Mouse (Mus musculus) cortical plate, adult 2 months (tissue): ENCODE data around the gene Ccdc171. TPM values are rescaled to one million over a fixed set of nuclear protein-coding genes. Genes with fewer than 3 reads are reported as not detected.
"Not testable (repeated sequence)": the region's sequence is repeated elsewhere in the genome, so short reads cannot be mapped to it uniquely, and the experiment has no call there.

ENCODE experiments used
- H3K27ac ChIP-seq: fragments of 200-500 bp; 2 replicates; pipeline ENCODE4 v1.5.1; 2012; ENCODE audit warnings: low read length, control low read depth, inconsistent platforms; ENCODE audit not compliant: insufficient read depth
- H3K4me1 ChIP-seq: fragments of 200-500 bp; 2 replicates; pipeline ENCODE4 v1.6.1; 2011; ENCODE audit warnings: low read length; ENCODE audit not compliant: control insufficient read depth, insufficient read depth
- H3K4me3 ChIP-seq: fragments of 200-500 bp; 2 replicates; pipeline ENCODE4 v1.5.1; 2011; ENCODE audit warnings: mild to moderate bottlenecking, low read length, control low read depth; ENCODE audit not compliant: insufficient read depth
- CTCF ChIP-seq: fragments of 200-500 bp; IDR thresholded peaks from 2 replicates; pipeline ENCODE4 v1.5.1; 2011; ENCODE audit warnings: mild to moderate bottlenecking, control low read depth, low read length; ENCODE audit not compliant: insufficient read depth; ENCODE audit errors: extremely low read depth
- POLR2A ChIP-seq: fragments of 200-500 bp; IDR thresholded peaks from 2 replicates; pipeline ENCODE4 v1.6.1; 2011; ENCODE audit warnings: mild to moderate bottlenecking, low read length, control low read depth; ENCODE audit not compliant: insufficient read depth; ENCODE audit errors: extremely low read depth
- polyA plus RNA-seq: library from polyadenylated mRNA; depleted of rRNA; stranded (reverse); fragments of >200 nt; gene quantifications from 2 replicates; pipeline ENCODE4 v1.2.3, GENCODE M21; 2012

Ccdc171 gene
- polyA plus RNA-seq, 1 experiment, result 4.1 TPM

DNA sequence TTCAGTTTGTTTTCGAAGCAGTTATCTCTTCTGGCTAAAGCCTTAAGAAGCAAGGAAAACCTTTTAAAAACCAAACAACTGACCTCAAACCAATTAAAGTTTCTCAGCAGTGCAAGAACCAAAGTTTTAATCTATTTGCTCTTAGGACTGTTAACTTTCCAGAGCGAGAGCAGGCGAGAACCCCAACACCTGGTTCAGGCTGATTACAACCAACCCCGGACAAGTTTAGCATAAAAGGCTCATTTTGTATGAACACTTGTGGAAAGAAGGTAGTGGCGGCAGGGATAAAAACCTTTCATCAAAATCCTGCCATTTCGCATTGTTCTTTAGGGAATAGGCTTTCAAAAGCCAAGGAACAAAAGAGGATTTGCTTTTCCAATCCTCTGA is 896 bp upstream of the Ccdc171 start:
- Histone ChIP-seq H3K4me3 (peak overlapping the region; percentile 54), H3K27ac (peak overlapping the region; percentile 62; the same call in 1 of the 2 replicates), H3K4me1 (no peaks in the 10 kb centered on the region; the same call in 1 of the 2 replicates)
- TF ChIP-seq POLR2A (no peak), CTCF (no peak)

DNA sequence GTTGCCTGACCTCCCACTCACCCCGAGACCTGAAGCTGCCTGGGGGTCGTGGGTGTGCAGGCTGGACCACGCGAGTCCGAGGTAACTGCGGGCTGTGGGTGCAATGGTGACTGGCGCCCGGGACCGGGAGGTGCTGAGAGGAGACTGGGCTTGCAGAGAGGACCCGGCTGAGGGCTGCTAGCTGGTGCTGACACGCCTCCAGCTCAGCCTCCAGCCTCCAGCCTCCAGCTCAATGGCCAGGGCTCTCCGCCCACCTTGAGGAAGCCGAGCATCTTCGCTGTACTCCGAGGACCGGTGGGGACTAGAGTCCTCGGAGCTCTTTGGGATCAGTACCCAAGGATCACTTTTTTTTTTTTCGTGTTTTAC is 328 bp downstream of the Ccdc171 start:
- H3K4me1 ChIP-seq, result no peaks in the 10 kb centered on the region; the same call in 1 of the 2 replicates
- TF ChIP-seq CTCF (no peak), POLR2A (no peak)
- H3K27ac ChIP-seq, result no peak overlapping the region
- peak overlapping the region; percentile 54 for H3K4me3 ChIP-seq

DNA sequence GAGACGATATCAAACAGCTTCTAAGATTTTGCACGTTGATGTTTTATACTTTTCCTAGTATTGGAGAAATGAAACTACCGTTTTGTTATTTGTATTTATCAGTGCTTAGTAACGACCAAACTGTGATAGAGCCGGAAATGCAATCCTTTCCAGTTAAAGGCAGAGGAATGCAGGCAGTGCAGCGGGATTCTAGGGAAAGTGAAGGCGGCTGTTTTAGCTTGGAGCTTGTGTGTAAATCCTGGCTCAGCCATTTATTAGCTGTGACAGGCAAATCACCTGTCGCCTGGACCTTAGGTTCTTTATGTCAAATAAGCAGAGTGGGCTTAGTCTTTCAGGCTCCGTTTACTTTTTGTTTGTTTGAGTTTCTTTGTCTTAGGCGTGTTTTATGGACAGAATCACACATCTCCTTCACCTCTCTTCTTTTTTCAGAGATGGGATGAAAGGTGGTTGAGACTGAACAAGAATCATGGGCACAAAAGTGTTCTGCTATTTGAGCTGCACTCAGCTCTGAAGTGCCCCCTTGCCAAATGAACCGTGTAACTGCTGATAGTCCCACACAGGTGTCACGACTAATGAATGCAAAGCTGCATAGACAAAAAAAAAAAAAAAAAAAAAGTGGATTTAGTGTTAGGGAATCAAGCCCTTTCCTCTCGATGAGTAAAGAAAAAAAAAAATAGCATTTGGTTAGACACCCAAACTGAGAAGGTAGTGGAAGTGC is 1.1 kb downstream of the Ccdc171 start:
- TF ChIP-seq CTCF (no peak), POLR2A (no peak)
- H3K4me1 ChIP-seq, result no peaks in the 10 kb centered on the region; the same call in 1 of the 2 replicates
- no peak overlapping the region for H3K27ac ChIP-seq
- H3K4me3 ChIP-seq, result no peak overlapping the region; the same call in 1 of the 2 replicates

DNA sequence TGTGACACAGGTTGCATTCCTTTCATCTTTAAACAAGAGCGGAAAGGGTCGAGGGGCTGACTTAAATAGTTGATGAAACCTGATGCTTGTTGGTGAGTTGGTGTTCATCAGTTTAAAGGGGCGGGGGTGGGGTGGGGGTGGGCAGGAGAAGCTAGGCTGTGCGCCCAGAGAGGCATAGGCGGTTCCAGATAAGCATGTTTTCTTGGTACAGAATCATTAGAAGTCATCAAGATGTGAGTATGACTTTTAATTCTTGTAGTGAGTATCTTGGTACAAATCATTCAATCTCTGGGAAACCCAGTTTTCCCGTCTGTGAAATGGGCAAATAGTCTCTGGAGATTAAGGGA is 1.6 kb downstream of the Ccdc171 start:
- Histone ChIP-seq H3K4me1 (no peaks in the 10 kb centered on the region; the same call in 1 of the 2 replicates), H3K4me3 (no peak overlapping the region), H3K27ac (no peak overlapping the region)
- TF ChIP-seq POLR2A, result no peak
- TF ChIP-seq CTCF, result no peak

DNA sequence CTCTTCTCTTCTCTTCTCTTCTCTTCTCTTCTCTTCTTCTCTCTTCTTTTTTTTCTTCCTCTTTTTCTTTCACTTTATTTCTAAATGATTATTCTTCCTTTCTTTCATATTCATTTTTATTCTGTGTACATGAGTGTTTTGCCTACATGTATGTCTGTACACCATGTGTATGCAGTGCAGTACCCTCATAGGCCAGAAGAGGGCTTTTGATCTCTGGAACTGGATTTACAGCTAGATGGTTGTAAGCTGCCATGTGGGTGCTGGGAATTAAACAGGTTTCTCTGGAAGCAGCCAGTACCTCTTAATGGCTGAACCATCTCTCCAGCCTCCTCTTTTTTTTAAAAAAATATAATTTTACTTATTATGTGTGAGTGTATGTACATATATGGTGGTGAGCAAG is 2.6 kb downstream of the Ccdc171 start:
- Histone ChIP-seq H3K27ac (no peak overlapping the region), H3K4me3 (no peak overlapping the region), H3K4me1 (no peaks in the 10 kb centered on the region; the same call in 1 of the 2 replicates)
- TF ChIP-seq POLR2A, result no peak
- 0 out of 2 replicates have a peak, but pooled peaks have one; percentile 9 for TF ChIP-seq CTCF

DNA sequence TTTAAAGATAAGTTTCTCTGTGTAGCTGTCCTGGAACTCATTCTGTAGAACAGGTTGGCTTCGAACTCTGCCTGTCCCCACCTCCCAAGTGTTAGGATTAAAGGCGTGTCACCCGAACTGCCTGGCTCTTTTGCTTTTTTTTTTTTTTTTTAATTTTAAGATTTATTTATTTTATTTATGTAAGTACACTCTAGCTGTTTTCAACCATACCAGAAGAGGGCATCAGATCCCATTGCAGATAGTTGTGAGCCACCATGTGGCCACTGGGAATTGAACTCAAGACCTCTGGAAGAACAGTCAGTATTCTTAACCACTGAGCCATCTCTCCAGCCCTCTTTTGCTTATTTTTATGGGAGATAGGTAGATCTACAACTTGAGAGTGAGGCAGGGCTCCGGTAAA is 4.7 kb downstream of the Ccdc171 start:
- H3K4me1 ChIP-seq, H3K4me3 ChIP-seq, H3K27ac ChIP-seq: not testable (repeated sequence)

DNA sequence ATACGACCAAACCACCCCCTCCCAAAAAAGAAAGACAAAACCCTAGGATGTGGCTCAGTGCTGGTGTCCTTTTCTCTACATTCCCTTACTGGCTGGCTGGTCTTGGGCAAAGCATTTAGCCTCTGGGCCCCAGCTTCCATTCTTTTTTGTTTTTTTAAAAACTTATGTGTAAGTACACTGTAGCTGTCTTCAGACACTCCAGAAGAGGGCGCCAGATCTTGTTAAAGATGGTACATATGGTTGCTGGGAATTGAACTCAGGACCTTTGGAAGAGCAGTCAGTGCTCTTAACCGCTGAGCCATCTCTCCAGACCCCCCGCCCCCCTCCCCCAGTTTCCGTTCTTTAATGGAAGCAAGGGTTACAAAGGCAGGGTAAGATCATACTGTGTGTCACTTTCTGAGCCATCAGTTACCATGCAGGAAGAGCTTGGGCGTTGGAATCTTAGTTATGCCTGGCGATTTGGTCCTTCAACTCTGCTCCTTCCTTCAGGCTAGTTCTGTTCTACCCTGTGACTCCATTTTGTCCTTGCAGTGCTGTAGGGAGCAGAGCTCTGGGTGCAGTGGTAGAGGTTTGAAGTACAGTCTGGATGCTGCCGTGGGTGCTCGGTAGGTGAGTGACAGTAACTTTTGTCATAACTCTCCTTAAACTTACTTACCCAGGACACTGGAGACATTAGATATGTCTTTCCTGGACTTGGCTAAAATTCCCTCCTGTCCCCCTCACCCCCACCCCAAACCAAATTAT is 8.0 kb downstream of the Ccdc171 start:
- Histone ChIP-seq H3K4me3 (no peak overlapping the region), H3K4me1 (no peaks in the 10 kb centered on the region), H3K27ac (no peak overlapping the region)
- TF ChIP-seq CTCF (no peak), POLR2A (no peak)

DNA sequence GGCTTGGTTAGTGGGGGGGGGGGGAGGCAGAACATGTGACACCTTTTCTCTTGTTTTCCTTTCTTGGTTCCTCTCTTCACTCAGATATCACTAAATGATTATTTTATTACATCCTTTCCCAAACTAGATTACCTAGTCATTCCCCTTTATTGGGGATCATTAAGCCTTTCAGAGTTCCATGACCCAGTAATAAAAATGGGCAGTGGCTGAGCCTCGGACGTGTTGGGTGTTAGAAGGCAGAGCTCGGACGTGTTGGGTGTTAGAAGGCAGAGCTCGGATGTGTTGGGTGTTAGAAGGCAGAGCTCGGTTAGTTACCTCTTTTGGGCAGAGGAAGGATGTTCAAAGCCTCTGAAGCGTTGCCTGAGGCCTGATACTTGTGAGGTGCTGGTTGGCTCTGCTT is 8.7 kb downstream of the Ccdc171 start:
- H3K4me1 ChIP-seq, result no peaks in the 10 kb centered on the region
- H3K4me3 ChIP-seq, result no peak overlapping the region
- no peak overlapping the region for H3K27ac ChIP-seq
- TF ChIP-seq CTCF (no peak), POLR2A (no peak)

DNA sequence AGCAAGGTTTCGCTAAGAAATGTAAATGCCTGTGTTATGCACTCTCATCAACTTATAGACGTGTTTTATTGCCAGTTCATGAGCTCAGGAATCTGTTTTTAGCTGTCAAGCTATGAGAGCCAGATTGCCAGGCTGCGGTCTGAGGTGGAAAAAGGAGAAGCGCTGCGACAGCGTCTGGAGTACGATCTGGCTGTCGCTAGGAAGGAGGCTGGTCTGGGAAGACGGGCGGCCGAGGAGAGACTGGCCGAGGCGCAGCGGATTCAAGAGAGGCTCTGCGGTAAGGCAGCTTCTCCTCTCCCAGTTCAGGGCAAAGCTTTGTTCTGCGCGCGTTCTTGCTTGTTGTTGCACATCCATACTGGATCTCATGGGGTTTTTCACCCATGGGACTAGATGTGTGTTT is 24.2 kb downstream of the Ccdc171 start:
- TF ChIP-seq POLR2A, result no peak
- no peak for TF ChIP-seq CTCF
- Histone ChIP-seq H3K4me3 (peak overlapping the region; percentile 21), H3K4me1 (no peaks in the 10 kb centered on the region), H3K27ac (no peak overlapping the region)

DNA sequence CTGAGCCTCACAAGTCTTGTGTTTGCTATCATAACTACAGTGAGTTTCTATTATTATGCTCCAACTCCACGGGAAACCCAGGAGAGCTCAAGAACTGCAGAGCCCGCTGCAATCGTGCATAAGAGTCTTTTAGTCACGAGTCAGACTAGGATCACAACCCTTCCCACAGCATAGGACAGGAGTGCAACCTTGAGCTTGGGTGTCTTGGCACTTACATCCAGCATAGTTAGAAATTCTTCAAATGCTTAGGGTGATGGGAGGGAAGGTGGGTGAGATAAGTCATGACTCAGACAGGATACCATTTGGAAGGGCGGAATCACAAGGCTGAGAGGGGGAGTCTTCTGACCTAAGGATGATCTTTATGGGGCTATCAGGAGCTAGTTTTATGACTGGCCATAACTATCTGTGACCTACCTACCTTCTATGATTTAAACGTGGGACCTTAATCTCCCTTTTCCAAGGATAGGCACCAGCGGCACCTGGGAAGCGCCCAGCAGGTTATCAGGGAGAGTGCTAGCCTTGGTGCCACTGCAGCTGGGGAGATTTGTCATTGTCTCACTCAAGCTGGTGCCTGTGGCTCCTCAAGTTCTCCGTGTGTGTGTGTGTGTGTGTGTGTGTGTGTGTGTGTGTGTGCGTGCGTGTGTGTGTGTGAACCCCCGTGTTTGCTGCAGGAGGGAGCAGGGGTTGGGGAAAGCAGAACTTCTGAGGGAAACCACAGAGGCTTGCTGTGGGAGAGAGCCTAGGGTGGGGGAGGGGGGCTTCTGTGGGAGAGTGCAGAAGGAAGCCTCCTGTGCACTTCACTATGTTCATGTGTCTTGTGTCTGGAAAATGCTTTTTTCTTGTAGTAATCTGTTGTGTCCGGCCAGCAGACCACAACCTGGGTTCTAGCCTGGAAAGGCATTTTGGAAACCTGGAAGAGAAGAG is 42.1 kb downstream of the Ccdc171 start:
- H3K27ac ChIP-seq, result no peak overlapping the region
- H3K4me3 ChIP-seq, result no peak overlapping the region
- peaks cover 1% of the 10 kb centered on the region; the same call in 1 of the 2 replicates for H3K4me1 ChIP-seq
- TF ChIP-seq POLR2A, result no peak
- TF ChIP-seq CTCF, result no peak

DNA sequence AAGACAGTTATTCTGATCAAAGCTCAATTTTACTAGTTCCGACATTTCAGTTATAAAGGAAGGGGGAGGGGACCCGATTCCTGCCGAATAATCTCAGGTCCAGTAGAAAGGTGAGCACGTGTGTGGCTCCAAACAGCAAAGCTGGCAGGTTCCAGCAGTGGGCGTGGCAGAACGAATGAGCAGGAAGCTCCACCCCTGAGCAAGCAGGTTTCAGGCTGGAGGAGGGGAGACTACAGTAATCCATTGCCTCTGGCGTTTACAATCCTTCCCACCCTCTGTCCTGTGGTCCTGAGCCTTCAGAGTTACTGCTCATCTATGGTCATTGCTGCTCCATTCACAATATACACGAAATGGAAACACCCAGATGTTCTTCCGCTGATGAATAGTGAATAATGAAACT is 42.8 kb downstream of the Ccdc171 start:
- not testable (repeated sequence) for H3K4me1 ChIP-seq, H3K4me3 ChIP-seq, H3K27ac ChIP-seq
